ENCODE assay signal across 8 mouse cellular contexts in genomic region chr15:81062616-81063015, GRCm38 (mm10).
A peak's percentile ranks its signal among the peaks of the same experiment; 100 is the strongest.
DNase-seq lines count a peak whose midpoint lies in the region; ATAC-seq and TF ChIP-seq lines count a peak whose summit lies in the region.

No protein-coding gene starts in this region.

- H3K9ac ChIP-seq in heart, embryonic 15.5 days, result no peak overlapping the region
- H3K9ac ChIP-seq in intestine, embryonic 16.5 days (ENCODE audit: low read depth, low read length), result peak overlapping the region; percentile 12; the same call in 1 of the 2 replicates
- H3K9ac ChIP-seq in midbrain, postnatal 0 days (replicated peaks; ENCODE audit: low read length, poor library complexity, severe bottlenecking), result no peak overlapping the region

- TF ChIP-seq CTCF in midbrain, postnatal 0 days (IDR thresholded peaks at IDR 0.05), result no peak

- 28% methylated on average over 8 of the region's 8 CpGs for WGBS in heart, embryonic 15.5 days
- 33% methylated on average over 8 of the region's 8 CpGs for WGBS in intestine, embryonic 16.5 days
- 49% methylated on average over 8 of the region's 8 CpGs for WGBS in midbrain, postnatal 0 days

- peaks cover 32% of the 10 kb centered on the region for H3K4me1 ChIP-seq in heart, embryonic 15.5 days (replicated peaks)
- peaks cover 19% of the 10 kb centered on the region for H3K4me1 ChIP-seq in intestine, embryonic 16.5 days (ENCODE audit: control insufficient read depth, insufficient read depth, low read length)
- H3K4me1 ChIP-seq in midbrain, postnatal 0 days (ENCODE audit: insufficient read depth, low read length), result peaks cover 4% of the 10 kb centered on the region; the same call in 1 of the 2 replicates

- peak overlapping the region; percentile 22; the same call in 1 of the 2 replicates for H3K4me2 ChIP-seq in heart, embryonic 15.5 days
- H3K4me2 ChIP-seq in intestine, embryonic 16.5 days (ENCODE audit: low read depth, low read length), result no peak overlapping the region
- H3K4me2 ChIP-seq in midbrain, postnatal 0 days (ENCODE audit: low read depth, low read length, poor library complexity, severe bottlenecking), result no peak overlapping the region

- peak overlapping the region; percentile 19 for H3K27ac ChIP-seq in heart, embryonic 15.5 days
- peak overlapping the region; percentile 46 for H3K27ac ChIP-seq in intestine, embryonic 16.5 days (ENCODE audit: low read length)
- no peak overlapping the region for H3K27ac ChIP-seq in midbrain, postnatal 0 days (ENCODE audit: low read depth, low read length)

- H3K9me3 ChIP-seq in heart, embryonic 15.5 days (replicated peaks), result no peaks in the 10 kb centered on the region
- no peaks in the 10 kb centered on the region for H3K9me3 ChIP-seq in intestine, embryonic 16.5 days (ENCODE audit: control insufficient read depth, low read length)
- no peaks in the 10 kb centered on the region for H3K9me3 ChIP-seq in midbrain, postnatal 0 days (ENCODE audit: low read length)

- peaks cover 3% of the 10 kb centered on the region; the same call in 1 of the 2 replicates for H3K27me3 ChIP-seq in heart, embryonic 15.5 days
- no peaks in the 10 kb centered on the region for H3K27me3 ChIP-seq in intestine, embryonic 16.5 days (replicated peaks; ENCODE audit: control insufficient read depth, insufficient read depth, low read length)
- H3K27me3 ChIP-seq in midbrain, postnatal 0 days (ENCODE audit: insufficient read depth, low read length), result no peaks in the 10 kb centered on the region

- no peak for ATAC-seq in heart, embryonic 15.5 days (replicated peaks; ENCODE audit: insufficient number of reproducible peaks, insufficient read depth, low FRiP score, low read depth)
- ATAC-seq in intestine, embryonic 16.5 days, result peak; percentile 16; the same call in 1 of the 2 replicates
- no peak for ATAC-seq in midbrain, postnatal 0 days (ENCODE audit: low FRiP score)

- no peak for DNase-seq in heart, adult 18-20 months
- peak; percentile 55 for DNase-seq in cerebellum, adult 8-10 months
- DNase-seq in midbrain, postnatal 0 days (ENCODE audit: low spot score), result peak; percentile 44
- no peak for DNase-seq in liver
- DNase-seq in left cerebral cortex, adult 8-10 months (ENCODE audit: low spot score in 2 of 2), result no peak
- no peak for DNase-seq in adipocyte (ENCODE audit: low spot score)

- no peaks in the 10 kb centered on the region for H3K36me3 ChIP-seq in heart, embryonic 15.5 days
- no peaks in the 10 kb centered on the region for H3K36me3 ChIP-seq in intestine, embryonic 16.5 days (ENCODE audit: control insufficient read depth, insufficient read depth, low read length)
- H3K36me3 ChIP-seq in midbrain, postnatal 0 days (ENCODE audit: insufficient read depth, low read length), result no peaks in the 10 kb centered on the region

- no peak overlapping the region for H3K4me3 ChIP-seq in heart, embryonic 15.5 days
- H3K4me3 ChIP-seq in intestine, embryonic 16.5 days (ENCODE audit: low read length), result no peak overlapping the region
- no peak overlapping the region for H3K4me3 ChIP-seq in midbrain, postnatal 0 days (ENCODE audit: low read depth, low read length)

Comparison
In these comparisons a context has a peak if more than half of its experiments do, and no peak if none do; other contexts are left out.
1. DNase-seq: peak in cerebellum, adult 8-10 months (single experiment) and midbrain, postnatal 0 days (single experiment); none in heart, adult 18-20 months (0 of 2), liver (single experiment), left cerebral cortex, adult 8-10 months (0 of 2) and adipocyte (single experiment).